Mouse (Mus musculus) midbrain, embryonic 10.5 days (tissue): ENCODE data around the gene Angel1. TPM values are rescaled to one million over a fixed set of nuclear protein-coding genes. Genes with fewer than 3 reads are reported as not detected.
A peak's percentile ranks its signal among the peaks of the same experiment; 100 is the strongest.

Source experiments
- DNase-seq: peaks from one replicate; pipeline ENCODE4 v3.0.0-alpha.2; 2017; ENCODE audit warnings: low spot score
- H3K27ac ChIP-seq: fragments of 300-500 bp; sonication (generic); replicated peaks from 2 replicates; pipeline ENCODE4 v1.5.1; 2016; ENCODE audit warnings: mild to moderate bottlenecking
- H3K27me3 ChIP-seq: fragments of 300-500 bp; sonication (generic); 2 replicates; pipeline ENCODE4 v1.6.1; 2016; ENCODE audit warnings: low read depth, mild to moderate bottlenecking; ENCODE audit not compliant: poor library complexity, severe bottlenecking
- H3K36me3 ChIP-seq: fragments of 300-500 bp; sonication (generic); 2 replicates; pipeline ENCODE4 v1.6.1; 2016; ENCODE audit warnings: mild to moderate bottlenecking, moderate library complexity
- H3K4me1 ChIP-seq: fragments of 300-500 bp; sonication (generic); 2 replicates; pipeline ENCODE4 v1.6.1; 2016
- H3K4me3 ChIP-seq: fragments of 300-500 bp; sonication (generic); 2 replicates; pipeline ENCODE4 v1.5.1; 2016; ENCODE audit warnings: mild to moderate bottlenecking, moderate library complexity
- H3K9me3 ChIP-seq: fragments of 300-500 bp; sonication (generic); replicated peaks from 2 replicates; pipeline ENCODE4 v1.6.1; 2016; ENCODE audit warnings: mild to moderate bottlenecking
- WGBS: fragments of 180-500 bp; shearing (Covaris S2); methylation state at CpG from one replicate; pipeline ENCODE4 v1.1.7; 2016; 5-methylcytosine and 5-hydroxymethylcytosine counted together
- polyA plus RNA-seq: library from polyadenylated mRNA; unstranded; fragments of >200 nt; fragmentation: Nextera tagmentation; extraction: Ambion mirVana; gene quantifications from 2 replicates; pipeline ENCODE4 v1.2.1, GENCODE M21; 2016

The Angel1 gene
- polyA plus RNA-seq = 14.4 and 16.0 TPM in 2 replicates

DNA sequence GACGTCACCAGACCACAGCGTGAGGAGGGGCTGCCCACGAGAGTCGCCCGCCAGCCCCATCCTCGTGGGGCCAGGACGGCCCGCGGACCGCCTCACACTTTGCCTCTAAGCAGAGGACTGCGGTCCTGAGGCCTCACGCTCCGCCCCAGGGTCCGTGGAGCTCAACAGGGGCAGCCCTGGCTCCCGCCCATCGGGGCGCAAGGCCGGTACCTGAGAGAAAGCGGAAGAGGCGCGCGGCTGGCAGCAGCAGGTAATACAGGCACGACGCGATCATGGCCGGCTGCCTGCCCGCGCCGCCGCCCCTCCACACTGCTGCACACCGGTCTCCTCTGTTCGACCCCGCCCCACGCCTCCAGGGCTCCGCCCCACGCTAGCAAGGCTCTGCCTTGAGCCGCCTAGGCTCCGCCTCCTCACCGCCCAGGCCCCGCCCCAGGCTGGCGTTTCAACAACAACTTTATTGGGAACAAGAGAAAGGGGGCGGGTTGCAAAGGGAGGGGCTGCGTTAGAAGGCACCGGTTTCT, at the start of gene Angel1:
TSS of gene Angel1 (minus strand) at position 341 of the 521 bp plus-strand sequence.
- H3K27me3 ChIP-seq = peaks cover 8% of the 10 kb centered on the region; the same call in 1 of the 2 replicates
- H3K36me3 ChIP-seq = peaks cover 11% of the 10 kb centered on the region; the same call in 1 of the 2 replicates
- WGBS = under 1% methylated on average over 44 of the region's 44 CpGs
- no peaks in the 10 kb centered on the region for H3K9me3 ChIP-seq
- peak; percentile 96 for DNase-seq
- peaks cover 10% of the 10 kb centered on the region for H3K4me1 ChIP-seq
- peak within 1 kb of the TSS; percentile 76 for H3K4me3 ChIP-seq
- H3K27ac ChIP-seq = peak within 1 kb of the TSS; percentile 87

DNA sequence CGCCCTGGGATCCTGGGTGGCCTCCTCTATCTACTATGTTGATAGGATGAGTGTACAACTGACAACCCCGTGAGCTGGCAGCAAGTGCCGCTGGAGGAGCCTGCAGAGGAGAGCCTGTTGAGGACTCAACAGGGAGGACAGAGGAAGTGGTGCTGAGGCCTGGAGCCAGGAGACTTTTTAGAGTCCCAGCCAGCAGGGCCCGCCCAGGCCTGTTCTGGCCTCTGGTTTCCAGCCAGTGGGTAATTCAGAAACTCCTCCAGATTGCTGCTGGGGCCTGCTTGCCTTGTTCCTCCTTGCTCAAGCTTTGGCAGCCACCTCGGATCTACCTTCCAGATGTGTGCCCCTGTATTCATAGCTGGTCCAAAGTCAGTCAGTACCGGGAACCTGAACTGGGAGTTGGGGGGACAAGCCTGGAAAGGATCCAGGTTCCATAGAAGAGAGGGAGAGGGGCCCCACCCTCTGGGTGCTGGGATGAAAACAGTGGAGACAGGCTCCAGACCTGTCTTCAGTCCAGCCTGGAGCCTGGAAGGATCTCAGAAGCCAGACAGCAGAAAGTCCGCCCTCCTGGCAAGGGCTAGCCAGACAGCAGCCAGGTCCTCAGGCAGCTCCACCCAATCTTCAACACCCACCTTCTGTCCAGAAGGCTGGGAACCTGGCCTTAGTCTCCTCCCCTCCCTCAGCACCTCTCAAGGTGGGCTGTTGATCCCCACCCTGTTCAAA, 49.5 kb upstream of the Angel1 start:
- WGBS = 81% methylated on average over 7 of the region's 7 CpGs
- no peaks in the 10 kb centered on the region for H3K27me3 ChIP-seq
- H3K4me3 ChIP-seq = no peak overlapping the region
- H3K36me3 ChIP-seq = no peaks in the 10 kb centered on the region
- H3K4me1 ChIP-seq = peaks cover 31% of the 10 kb centered on the region
- DNase-seq = no peak
- peaks cover 8% of the 10 kb centered on the region; the same call in 1 of the 2 replicates for H3K9me3 ChIP-seq
- H3K27ac ChIP-seq = peak overlapping the region; percentile 61

DNA sequence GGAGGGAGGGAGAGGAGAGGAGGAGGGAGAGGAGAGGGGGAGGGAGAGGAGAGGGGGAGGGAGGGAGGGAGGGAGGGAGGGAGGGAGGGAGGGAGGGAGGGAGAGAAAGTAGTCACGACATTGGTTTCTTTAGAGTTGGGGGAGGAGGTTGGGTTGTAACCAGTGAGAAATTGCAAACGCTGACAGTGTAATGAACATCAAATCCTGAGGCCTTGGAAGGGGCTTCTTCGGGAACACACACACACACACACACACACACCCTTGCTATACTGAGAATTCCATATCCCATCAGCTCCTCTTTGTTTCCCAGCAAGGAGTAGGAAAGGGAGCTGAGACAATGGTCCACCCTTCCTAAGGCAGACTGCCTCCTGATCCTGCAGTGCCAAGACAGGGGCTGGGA, 46.3 kb upstream of the Angel1 start:
- WGBS = 46% methylated on average over 3 of the region's 3 CpGs
- H3K27me3 ChIP-seq = peaks cover 5% of the 10 kb centered on the region; the same call in 1 of the 2 replicates
- H3K36me3 ChIP-seq = no peaks in the 10 kb centered on the region
- H3K27ac ChIP-seq = peak overlapping the region; percentile 73
- H3K4me3 ChIP-seq = no peak overlapping the region
- peaks cover 8% of the 10 kb centered on the region; the same call in 1 of the 2 replicates for H3K9me3 ChIP-seq
- H3K4me1 ChIP-seq = peaks cover 45% of the 10 kb centered on the region
- no peak for DNase-seq

- peaks cover 8% of the 10 kb centered on the region; the same call in 1 of the 2 replicates for H3K9me3 ChIP-seq
- H3K36me3 ChIP-seq = no peaks in the 10 kb centered on the region
- DNase-seq = peak; percentile 91
- no peak overlapping the region for H3K4me3 ChIP-seq
- H3K27me3 ChIP-seq = peaks cover 5% of the 10 kb centered on the region; the same call in 1 of the 2 replicates
- 11% methylated on average over 12 of the region's 12 CpGs for WGBS
- peaks cover 45% of the 10 kb centered on the region for H3K4me1 ChIP-seq
- H3K27ac ChIP-seq = peak overlapping the region; percentile 73
These were observed 45.7 kb upstream of the Angel1 start for GRCm38 (mm10) chr12:86771823-86772427.

- Histone ChIP-seq H3K4me3 (no peak overlapping the region), H3K36me3 (no peaks in the 10 kb centered on the region), H3K9me3 (peaks cover 8% of the 10 kb centered on the region; the same call in 1 of the 2 replicates), H3K27me3 (peaks cover 5% of the 10 kb centered on the region; the same call in 1 of the 2 replicates), H3K4me1 (peaks cover 45% of the 10 kb centered on the region), H3K27ac (peak overlapping the region; percentile 73)
- WGBS = 10% methylated on average over 3 of the region's 3 CpGs
- DNase-seq = no peak
These were observed 44.7 kb upstream of the Angel1 start for GRCm38 (mm10) chr12:86770927-86771326.

- 31% methylated on average over 4 of the region's 4 CpGs for WGBS
- peak overlapping the region; percentile 68 for H3K27ac ChIP-seq
- H3K4me1 ChIP-seq = peaks cover 45% of the 10 kb centered on the region
- DNase-seq = no peak
- no peaks in the 10 kb centered on the region for H3K36me3 ChIP-seq
- peaks cover 8% of the 10 kb centered on the region; the same call in 1 of the 2 replicates for H3K9me3 ChIP-seq
- H3K4me3 ChIP-seq = no peak overlapping the region
- peaks cover 5% of the 10 kb centered on the region; the same call in 1 of the 2 replicates for H3K27me3 ChIP-seq
These were observed 44.0 kb upstream of the Angel1 start for GRCm38 (mm10) chr12:86770261-86770670.

DNA sequence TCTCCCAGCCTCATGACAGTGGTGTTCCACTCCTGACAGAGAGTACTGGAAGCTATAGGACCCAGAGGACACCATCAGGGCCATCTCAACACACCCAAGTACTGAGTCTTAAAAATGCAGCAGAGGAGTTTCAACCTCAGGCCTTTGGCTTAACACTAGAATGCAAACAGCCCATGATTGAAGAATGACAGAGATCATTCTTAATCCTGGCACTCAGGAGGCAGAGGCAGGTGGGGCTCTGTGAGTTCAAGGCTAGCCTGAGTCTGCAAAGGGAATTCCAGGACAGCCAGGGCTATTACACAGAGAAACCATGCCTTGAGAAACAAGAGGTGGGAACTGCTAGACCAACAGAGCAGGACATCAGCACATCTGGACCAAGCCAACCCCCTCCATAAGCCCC, 43.6 kb upstream of the Angel1 start:
- DNase-seq = no peak
- peaks cover 7% of the 10 kb centered on the region; the same call in 1 of the 2 replicates for H3K9me3 ChIP-seq
- no peaks in the 10 kb centered on the region for H3K36me3 ChIP-seq
- H3K4me3 ChIP-seq = no peak overlapping the region
- H3K27me3 ChIP-seq = peaks cover 5% of the 10 kb centered on the region; the same call in 1 of the 2 replicates
- H3K4me1 ChIP-seq = peaks cover 45% of the 10 kb centered on the region
- H3K27ac ChIP-seq = peak overlapping the region; percentile 68

DNA sequence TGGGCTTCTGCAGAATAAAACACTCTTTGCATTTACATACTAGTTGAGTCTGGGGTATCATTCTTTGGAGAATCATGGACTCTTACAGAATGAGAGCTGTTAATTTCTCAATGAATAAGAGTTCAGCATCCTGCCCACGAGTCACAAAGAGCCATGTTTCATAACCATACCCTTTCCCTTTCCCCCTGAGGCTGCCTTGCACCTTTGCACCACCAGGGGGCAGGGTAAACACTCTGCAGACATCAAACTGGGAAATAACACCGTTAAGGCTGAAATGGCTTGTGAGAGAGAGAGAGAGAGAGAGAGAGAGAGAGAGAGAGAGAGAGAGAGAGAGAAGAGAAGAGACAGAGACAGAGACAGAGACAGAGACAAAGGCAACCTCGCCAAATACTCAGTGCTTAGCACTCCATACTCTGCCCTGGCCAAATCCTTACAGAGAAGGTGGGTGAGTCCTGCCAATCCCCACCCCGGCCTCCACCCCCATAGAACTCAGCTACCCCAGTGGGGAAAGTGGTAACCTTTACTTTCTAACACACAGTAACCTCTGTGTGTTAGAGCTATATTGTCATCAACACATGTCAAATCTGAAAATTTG, 42.8 kb upstream of the Angel1 start:
- Histone ChIP-seq H3K9me3 (no peaks in the 10 kb centered on the region), H3K27me3 (peaks cover 5% of the 10 kb centered on the region; the same call in 1 of the 2 replicates), H3K27ac (no peak overlapping the region), H3K4me3 (no peak overlapping the region), H3K4me1 (peaks cover 45% of the 10 kb centered on the region), H3K36me3 (no peaks in the 10 kb centered on the region)
- DNase-seq = peak; percentile 79
- 40% methylated on average over 4 of the region's 4 CpGs for WGBS

- Histone ChIP-seq H3K27ac (peak overlapping the region; percentile 63), H3K4me1 (peaks cover 45% of the 10 kb centered on the region), H3K36me3 (no peaks in the 10 kb centered on the region), H3K4me3 (no peak overlapping the region), H3K9me3 (no peaks in the 10 kb centered on the region), H3K27me3 (peaks cover 5% of the 10 kb centered on the region; the same call in 1 of the 2 replicates)
- 36% methylated on average over 20 of the region's 20 CpGs for WGBS
- DNase-seq = peak; percentile 69
These were observed 41.8 kb upstream of the Angel1 start for GRCm38 (mm10) chr12:86767868-86768631.

GRCm38 (mm10) chr12:86766467-86766866, 40.2 kb upstream of the Angel1 start:
- no peaks in the 10 kb centered on the region for H3K9me3 ChIP-seq
- DNase-seq = no peak
- H3K4me3 ChIP-seq = no peak overlapping the region
- H3K27ac ChIP-seq = no peak overlapping the region
- H3K4me1 ChIP-seq = peaks cover 29% of the 10 kb centered on the region
- WGBS = 89% methylated on average over 8 of the region's 8 CpGs
- peaks cover 5% of the 10 kb centered on the region; the same call in 1 of the 2 replicates for H3K27me3 ChIP-seq
- H3K36me3 ChIP-seq = no peaks in the 10 kb centered on the region

GRCm38 (mm10) chr12:86764060-86764459, 37.8 kb upstream of the Angel1 start:
- WGBS = 87% methylated on average over 6 of the region's 6 CpGs
- Histone ChIP-seq H3K36me3 (no peaks in the 10 kb centered on the region), H3K4me1 (peaks cover 7% of the 10 kb centered on the region), H3K27ac (no peak overlapping the region), H3K9me3 (no peaks in the 10 kb centered on the region; the same call in 1 of the 2 replicates), H3K4me3 (no peak overlapping the region), H3K27me3 (peaks cover 5% of the 10 kb centered on the region; the same call in 1 of the 2 replicates)
- DNase-seq = no peak

GRCm38 (mm10) chr12:86761036-86761435, 34.8 kb upstream of the Angel1 start:
- WGBS = 77% methylated on average over 13 of the region's 13 CpGs
- H3K9me3 ChIP-seq = no peaks in the 10 kb centered on the region; the same call in 1 of the 2 replicates
- no peaks in the 10 kb centered on the region for H3K36me3 ChIP-seq
- H3K4me3 ChIP-seq = no peak overlapping the region
- H3K4me1 ChIP-seq = no peaks in the 10 kb centered on the region
- no peak overlapping the region for H3K27ac ChIP-seq
- no peaks in the 10 kb centered on the region for H3K27me3 ChIP-seq
- DNase-seq = no peak
